Mouse (Mus musculus) embryonic facial prominence, embryonic 13.5 days (tissue): ENCODE results near the gene Bpifb3. TPM values are rescaled to one million over a fixed set of nuclear protein-coding genes. Genes with fewer than 3 reads are reported as not detected.

Experiments
- ATAC-seq: fragments of 200-750 bp; cut with Nextera tagmentation; 2 replicates; pipeline ENCODE4 v1.8.0; 2017; ENCODE audit warnings: low read depth; ENCODE audit not compliant: insufficient number of reproducible peaks, insufficient read depth, low FRiP score, low TSS enrichment
- H3K27ac ChIP-seq: fragments of 300-500 bp; sonication (generic); 2 replicates; pipeline ENCODE4 v1.5.1; 2015; ENCODE audit warnings: moderate library complexity, mild to moderate bottlenecking, inconsistent platforms
- H3K27me3 ChIP-seq: fragments of 300-500 bp; sonication (generic); 2 replicates; pipeline ENCODE4 v1.6.1; 2015; ENCODE audit warnings: mild to moderate bottlenecking, inconsistent platforms
- H3K36me3 ChIP-seq: fragments of 300-500 bp; sonication (generic); 2 replicates; pipeline ENCODE4 v1.6.1; 2015; ENCODE audit warnings: mild to moderate bottlenecking, inconsistent platforms
- H3K4me1 ChIP-seq: fragments of 300-500 bp; sonication (generic); 2 replicates; pipeline ENCODE4 v1.6.1; 2015; ENCODE audit warnings: inconsistent platforms
- H3K4me2 ChIP-seq: fragments of 300-500 bp; sonication (generic); 2 replicates; pipeline ENCODE4 v1.6.1; 2015; ENCODE audit warnings: moderate library complexity, mild to moderate bottlenecking, inconsistent platforms
- H3K4me3 ChIP-seq: fragments of 300-500 bp; sonication (generic); 2 replicates; pipeline ENCODE4 v1.5.1; 2015; ENCODE audit warnings: mild to moderate bottlenecking, inconsistent platforms
- H3K9ac ChIP-seq: fragments of 300-500 bp; sonication (generic); 2 replicates; pipeline ENCODE4 v1.6.1; 2015; ENCODE audit warnings: mild to moderate bottlenecking, inconsistent platforms
- H3K9me3 ChIP-seq: fragments of 300-500 bp; sonication (generic); 2 replicates; pipeline ENCODE4 v1.6.1; 2016; ENCODE audit warnings: inconsistent platforms
- WGBS: fragments of 180-500 bp; shearing (Covaris S2); methylation state at CpG from one replicate; pipeline ENCODE4 v1.1.7; 2015; ENCODE audit warnings: mixed read lengths; 5-methylcytosine and 5-hydroxymethylcytosine counted together
- polyA plus RNA-seq: library from polyadenylated mRNA; unstranded; fragments of >200 nt; fragmentation: Nextera tagmentation; extraction: Ambion mirVana; gene quantifications from 2 replicates; pipeline ENCODE4 v1.2.1, GENCODE M21; 2015

Bpifb3 gene
- not detected in 2 replicates for polyA plus RNA-seq

GRCm38 (mm10) chr2:153917930-153918329 is at the start of gene Bpifb3:
Bpifb3 (plus strand) TSS chr2:153918230.
- H3K9ac ChIP-seq, result no peak within 1 kb of the TSS
- 52% methylated on average over 8 of the region's 8 CpGs for WGBS
- no peak within 1 kb of the TSS for H3K4me3 ChIP-seq
- no peaks in the 10 kb centered on the region for H3K9me3 ChIP-seq
- H3K36me3 ChIP-seq, result no peaks in the 10 kb centered on the region
- H3K27me3 ChIP-seq, result no peaks in the 10 kb centered on the region
- H3K4me2 ChIP-seq, result no peak within 1 kb of the TSS
- ATAC-seq, result no peak
- H3K4me1 ChIP-seq, result no peaks in the 10 kb centered on the region
- H3K27ac ChIP-seq, result no peak within 1 kb of the TSS

GRCm38 (mm10) chr2:153870984-153871383 is 47.0 kb upstream of the Bpifb3 start, which contains the start of gene Sun5:
Sun5 (minus strand) TSS chr2:153871084.
- no peaks in the 10 kb centered on the region for H3K9me3 ChIP-seq

GRCm38 (mm10) chr2:153874745-153875144 is 43.3 kb upstream of the Bpifb3 start, which contains the start of gene Bpifb2:
Bpifb2 (plus strand) TSS chr2:153875045.
- Histone ChIP-seq H3K4me1 (no peaks in the 10 kb centered on the region), H3K4me3 (no peak within 1 kb of the TSS), H3K4me2 (no peak within 1 kb of the TSS), H3K36me3 (no peaks in the 10 kb centered on the region), H3K9me3 (no peaks in the 10 kb centered on the region), H3K27me3 (no peaks in the 10 kb centered on the region), H3K9ac (no peak within 1 kb of the TSS), H3K27ac (no peak within 1 kb of the TSS)
- ATAC-seq, result no peak
- 74% methylated on average over 9 of the region's 9 CpGs for whole genome bisulfite sequencing

More at GRCm38 (mm10) chr2:153870984-153871383, 47.0 kb upstream of the Bpifb3 start, which contains the start of gene Sun5:
- WGBS, result 87% methylated on average over 4 of the region's 4 CpGs
- Histone ChIP-seq H3K27ac (no peak within 1 kb of the TSS), H3K27me3 (no peaks in the 10 kb centered on the region), H3K9ac (no peak within 1 kb of the TSS), H3K36me3 (no peaks in the 10 kb centered on the region), H3K4me1 (no peaks in the 10 kb centered on the region), H3K4me2 (no peak within 1 kb of the TSS), H3K4me3 (no peak within 1 kb of the TSS)
- no peak for ATAC-seq

GRCm38 (mm10) chr2:153899111-153899510 is 18.9 kb upstream of the Bpifb3 start:
- Histone ChIP-seq H3K4me3 (no peak overlapping the region), H3K9ac (no peak overlapping the region), H3K36me3 (no peaks in the 10 kb centered on the region), H3K27ac (no peak overlapping the region), H3K4me2 (no peak overlapping the region), H3K4me1 (no peaks in the 10 kb centered on the region), H3K27me3 (no peaks in the 10 kb centered on the region), H3K9me3 (no peaks in the 10 kb centered on the region)
- WGBS, result 80% methylated on average over 5 of the region's 5 CpGs
- no peak for ATAC-seq

GRCm38 (mm10) chr2:153900088-153900487 is 17.9 kb upstream of the Bpifb3 start, which contains the start of gene Bpifb6:
Bpifb6 (plus strand) TSS chr2:153900388.
- Histone ChIP-seq H3K9ac (no peak within 1 kb of the TSS), H3K4me1 (no peaks in the 10 kb centered on the region), H3K27me3 (no peaks in the 10 kb centered on the region), H3K4me3 (no peak within 1 kb of the TSS), H3K36me3 (no peaks in the 10 kb centered on the region), H3K4me2 (no peak within 1 kb of the TSS), H3K9me3 (no peaks in the 10 kb centered on the region), H3K27ac (no peak within 1 kb of the TSS)
- WGBS, result 64% methylated on average over 4 of the region's 4 CpGs
- no peak for ATAC-seq

GRCm38 (mm10) chr2:153902726-153903125 is 15.3 kb upstream of the Bpifb3 start:
- no peak for ATAC-seq
- Histone ChIP-seq H3K9me3 (no peaks in the 10 kb centered on the region), H3K4me3 (no peak overlapping the region), H3K4me1 (no peaks in the 10 kb centered on the region), H3K27ac (no peak overlapping the region), H3K9ac (no peak overlapping the region), H3K27me3 (no peaks in the 10 kb centered on the region), H3K4me2 (no peak overlapping the region), H3K36me3 (no peaks in the 10 kb centered on the region)
- WGBS, result 71% methylated on average over 6 of the region's 6 CpGs

- Histone ChIP-seq H3K27ac (no peak overlapping the region), H3K4me1 (no peaks in the 10 kb centered on the region), H3K9ac (no peak overlapping the region), H3K4me2 (no peak overlapping the region), H3K27me3 (no peaks in the 10 kb centered on the region), H3K4me3 (no peak overlapping the region), H3K9me3 (no peaks in the 10 kb centered on the region), H3K36me3 (no peaks in the 10 kb centered on the region)
- ATAC-seq, result no peak
- 85% methylated on average over 4 of the region's 4 CpGs for WGBS
These were observed 11.4 kb upstream of the Bpifb3 start for GRCm38 (mm10) chr2:153906626-153907025.

- H3K27ac ChIP-seq, result no peak overlapping the region
- no peaks in the 10 kb centered on the region for H3K27me3 ChIP-seq
- no peak overlapping the region for H3K9ac ChIP-seq
- H3K4me3 ChIP-seq, result no peak overlapping the region
- WGBS, result 69% methylated on average over 5 of the region's 5 CpGs
- no peaks in the 10 kb centered on the region for H3K36me3 ChIP-seq
- H3K4me1 ChIP-seq, result no peaks in the 10 kb centered on the region
- no peak for ATAC-seq
- no peak overlapping the region for H3K4me2 ChIP-seq
- H3K9me3 ChIP-seq, result no peaks in the 10 kb centered on the region
These were observed 3.9 kb upstream of the Bpifb3 start for GRCm38 (mm10) chr2:153914151-153914550.

- H3K4me1 ChIP-seq, result no peaks in the 10 kb centered on the region
- no peaks in the 10 kb centered on the region for H3K27me3 ChIP-seq
- 87% methylated on average over 6 of the region's 6 CpGs for WGBS
- no peaks in the 10 kb centered on the region for H3K9me3 ChIP-seq
- H3K27ac ChIP-seq, result no peak overlapping the region
- no peaks in the 10 kb centered on the region for H3K36me3 ChIP-seq
- H3K9ac ChIP-seq, result no peak overlapping the region
- no peak overlapping the region for H3K4me2 ChIP-seq
- H3K4me3 ChIP-seq, result no peak overlapping the region
- no peak for ATAC-seq
These were observed 3.2 kb downstream of the Bpifb3 start for GRCm38 (mm10) chr2:153921246-153921645.

- 45% methylated on average over 3 of the region's 3 CpGs for WGBS
- Histone ChIP-seq H3K9me3 (no peaks in the 10 kb centered on the region), H3K36me3 (no peaks in the 10 kb centered on the region), H3K4me1 (no peaks in the 10 kb centered on the region), H3K27ac (no peak overlapping the region), H3K27me3 (no peaks in the 10 kb centered on the region), H3K4me2 (no peak overlapping the region), H3K4me3 (no peak overlapping the region), H3K9ac (no peak overlapping the region)
- ATAC-seq, result no peak
These were observed 11.9 kb downstream of the Bpifb3 start for GRCm38 (mm10) chr2:153929871-153930413.

GRCm38 (mm10) chr2:153931125-153931524 is 13.1 kb downstream of the Bpifb3 start:
- H3K4me3 ChIP-seq, result no peak overlapping the region
- no peak overlapping the region for H3K27ac ChIP-seq
- no peak for ATAC-seq
- no peak overlapping the region for H3K4me2 ChIP-seq
- no peaks in the 10 kb centered on the region for H3K27me3 ChIP-seq
- no peak overlapping the region for H3K9ac ChIP-seq
- H3K9me3 ChIP-seq, result no peaks in the 10 kb centered on the region
- H3K36me3 ChIP-seq, result no peaks in the 10 kb centered on the region
- no peaks in the 10 kb centered on the region for H3K4me1 ChIP-seq
- 76% methylated on average over 6 of the region's 6 CpGs for whole genome bisulfite sequencing

- Histone ChIP-seq H3K27ac (no peak overlapping the region), H3K36me3 (no peaks in the 10 kb centered on the region), H3K4me1 (no peaks in the 10 kb centered on the region), H3K4me2 (no peak overlapping the region), H3K4me3 (no peak overlapping the region), H3K27me3 (no peaks in the 10 kb centered on the region), H3K9me3 (no peaks in the 10 kb centered on the region), H3K9ac (no peak overlapping the region)
- WGBS, result 85% methylated on average over 6 of the region's 6 CpGs
- ATAC-seq, result no peak
These were observed 15.3 kb downstream of the Bpifb3 start for GRCm38 (mm10) chr2:153933311-153933710.
